Mouse (Mus musculus) retina, embryonic 14.5 days (tissue): ENCODE data around the gene Pcdh15.

ENCODE experiments used
- DNase-seq: peaks from one replicate; pipeline ENCODE4 v3.0.0-alpha.2; 2015; ENCODE audit warnings: low spot score

Gene Pcdh15

GRCm38 (mm10) chr10:73098966-73099845, at the start of gene Pcdh15:
Pcdh15 (plus strand) TSS chr10:73099342.
- peak; percentile 45 for DNase-seq

DNA sequence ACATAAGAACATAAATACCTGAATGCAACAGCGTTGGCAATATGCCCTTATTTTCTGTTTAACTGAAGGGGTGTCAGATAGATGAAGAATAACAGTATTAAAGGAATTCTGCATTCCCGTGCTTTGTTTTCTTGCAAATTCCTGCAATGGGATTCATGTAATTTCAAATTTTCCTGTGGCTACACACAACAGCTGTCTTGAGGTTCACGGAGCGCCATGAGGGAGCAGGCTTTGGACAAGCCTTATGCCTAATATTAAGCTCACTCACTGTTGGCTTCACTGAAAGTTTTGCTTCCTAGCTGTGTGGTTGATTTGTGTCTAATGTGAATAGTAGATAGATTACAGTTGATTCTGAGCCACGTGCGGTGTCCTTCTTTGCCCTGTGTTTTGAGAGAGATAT, 47.1 kb upstream of the Pcdh15 start:
- no peak for DNase-seq

DNA sequence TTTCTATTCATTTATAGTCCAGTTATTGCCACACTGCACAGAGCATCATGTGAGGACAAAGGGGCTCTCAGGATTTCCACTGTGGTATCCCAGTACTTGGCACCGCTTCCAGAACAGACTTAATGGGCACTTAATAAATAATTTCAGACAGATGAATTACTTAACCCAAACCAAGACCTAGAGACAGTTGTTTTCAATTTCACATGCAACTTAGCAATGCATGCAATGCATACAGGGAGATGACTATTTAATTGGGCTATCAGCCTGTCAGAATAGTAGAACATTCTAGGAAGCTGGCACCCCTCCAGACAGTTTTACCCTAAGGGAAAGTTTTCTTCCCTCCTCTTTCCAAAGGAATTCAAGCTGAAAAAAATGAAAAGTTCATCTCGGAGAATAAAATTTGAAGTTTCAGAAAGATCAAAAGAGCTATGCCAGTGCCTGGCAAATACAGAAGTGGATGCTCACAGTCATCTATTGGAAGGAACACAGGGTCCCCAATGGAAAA, 39.4 kb upstream of the Pcdh15 start:
- DNase-seq = no peak

- no peak for DNase-seq
Measured at GRCm38 (mm10) chr10:73086703-73087102, 12.4 kb upstream of the Pcdh15 start.

DNA sequence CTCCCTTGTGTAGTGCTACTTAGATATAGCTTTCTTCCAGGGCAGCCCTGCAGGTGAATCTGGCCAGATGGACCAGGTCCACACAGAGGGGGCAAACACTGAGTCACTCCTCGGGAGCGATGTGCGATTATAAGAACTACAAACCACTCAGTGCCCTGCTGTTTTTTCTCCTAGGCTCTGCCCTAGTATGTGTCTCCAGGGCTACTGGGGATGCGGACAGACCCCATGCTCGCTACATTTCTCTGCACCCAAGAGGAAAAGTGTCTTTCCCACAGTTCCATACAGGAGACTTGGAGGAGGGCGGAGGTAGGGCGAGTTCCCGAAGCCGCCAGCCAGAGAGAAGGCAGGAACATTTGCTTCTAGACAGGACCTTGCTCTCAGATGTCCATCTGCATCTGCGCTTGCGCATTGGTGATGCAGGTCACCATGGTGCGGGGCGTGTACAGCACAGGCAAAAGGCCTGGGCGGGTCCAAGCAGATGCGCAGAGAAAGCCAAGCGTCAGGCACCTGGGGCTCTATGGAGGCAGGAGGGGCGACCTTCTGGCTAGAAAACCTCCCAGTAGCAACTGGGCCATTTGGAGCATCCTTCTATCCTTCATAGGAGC, 2.5 kb upstream of the Pcdh15 start:
- DNase-seq = peak; percentile 78

DNA sequence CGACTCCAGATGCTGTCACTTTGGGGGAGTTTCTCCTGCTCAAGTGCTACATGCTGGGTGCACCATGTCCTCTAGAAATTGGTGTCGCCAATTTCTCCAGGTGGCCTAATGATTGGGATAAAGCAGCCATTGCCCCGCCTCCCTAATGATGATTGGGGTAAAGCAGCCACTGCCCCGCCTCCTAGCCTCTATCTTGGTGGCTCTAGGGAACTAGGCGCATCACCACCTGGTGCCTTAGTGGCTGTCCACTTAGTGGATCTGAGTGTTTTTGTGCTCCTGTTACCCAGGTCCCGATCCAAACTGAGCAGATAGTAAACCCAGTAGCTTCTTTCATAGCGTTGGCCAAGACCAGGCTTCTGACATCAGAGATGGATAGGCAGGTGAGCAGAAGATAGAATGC, 2.0 kb upstream of the Pcdh15 start:
- peak; percentile 42 for DNase-seq

- DNase-seq = peak; percentile 85
Measured at GRCm38 (mm10) chr10:73097979-73098378, 1.2 kb upstream of the Pcdh15 start.

GRCm38 (mm10) chr10:73099846-73100241, 702 bp downstream of the Pcdh15 start:
- peak; percentile 61 for DNase-seq

GRCm38 (mm10) chr10:73103383-73103994, 4.3 kb downstream of the Pcdh15 start:
- peak; percentile 47 for DNase-seq

GRCm38 (mm10) chr10:73105893-73106292, 6.8 kb downstream of the Pcdh15 start:
- DNase-seq = peak; percentile 64

DNA sequence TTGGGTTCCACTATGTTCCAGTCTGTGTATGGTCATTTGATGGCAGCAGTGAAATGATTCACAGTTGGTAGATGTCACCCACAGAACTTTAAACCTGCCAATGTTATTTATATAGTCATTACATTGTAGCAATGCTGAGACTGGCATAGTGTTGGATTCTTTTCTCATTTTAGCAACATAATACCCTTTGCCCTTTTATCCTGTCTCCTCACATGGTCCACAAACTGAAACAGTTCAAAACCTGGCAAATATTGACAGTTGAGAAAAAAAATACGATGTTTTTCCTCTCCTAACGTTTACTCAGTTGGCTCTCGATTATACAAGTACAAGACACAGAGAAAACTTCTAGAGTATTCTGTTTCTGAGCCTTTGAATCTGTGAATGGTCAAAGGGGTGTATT, 38.8 kb downstream of the Pcdh15 start:
- DNase-seq = no peak

GRCm38 (mm10) chr10:73147543-73147942, 48.4 kb downstream of the Pcdh15 start:
- no peak for DNase-seq

DNA sequence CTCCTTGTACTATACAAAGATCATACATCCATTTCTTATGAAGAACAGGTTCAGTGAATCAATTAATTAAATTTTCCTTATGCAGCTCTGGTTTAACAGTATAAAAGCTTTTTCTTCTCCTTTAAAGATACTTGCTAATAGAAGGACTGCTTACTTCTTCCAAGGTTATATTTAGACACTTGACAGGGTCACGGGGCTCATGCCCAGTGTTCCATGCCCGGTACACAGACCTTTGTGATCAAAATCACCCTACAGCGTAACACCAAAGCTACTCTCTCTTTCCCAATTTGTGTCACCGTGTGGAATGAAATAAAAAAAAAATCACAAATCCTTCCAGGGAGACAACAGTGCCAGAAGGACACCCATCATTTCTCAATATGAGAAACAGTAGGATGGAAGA, 48.8 kb downstream of the Pcdh15 start:
- no peak for DNase-seq

GRCm38 (mm10) chr10:73154544-73154943, 55.4 kb downstream of the Pcdh15 start:
- no peak for DNase-seq

- no peak for DNase-seq
Measured at GRCm38 (mm10) chr10:73161757-73162156, 62.6 kb downstream of the Pcdh15 start.

GRCm38 (mm10) chr10:73216001-73216400, 116.9 kb downstream of the Pcdh15 start:
- no peak for DNase-seq

- no peak for DNase-seq
Measured at GRCm38 (mm10) chr10:73242294-73242693, 143.2 kb downstream of the Pcdh15 start.

DNA sequence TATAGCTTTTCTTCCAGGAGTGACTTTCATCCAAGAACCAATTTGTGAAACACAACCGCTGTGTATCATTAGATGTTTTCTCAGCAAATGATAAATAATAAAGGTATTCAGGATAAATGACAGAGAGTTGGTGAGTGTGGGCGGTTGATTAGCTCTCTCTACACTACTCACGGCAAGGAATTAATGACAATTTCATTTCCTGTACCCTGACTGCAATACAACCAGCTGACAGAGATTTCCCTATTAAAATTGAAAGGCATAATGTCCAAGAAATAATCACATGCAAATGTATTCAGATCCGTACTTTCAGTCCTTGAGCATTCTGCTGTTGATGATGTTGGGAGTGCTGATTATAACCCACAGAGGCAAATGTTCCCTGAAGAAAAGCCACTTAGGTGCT, 181.3 kb downstream of the Pcdh15 start:
- DNase-seq = no peak

GRCm38 (mm10) chr10:73296456-73296855, 197.3 kb downstream of the Pcdh15 start:
- no peak for DNase-seq

DNA sequence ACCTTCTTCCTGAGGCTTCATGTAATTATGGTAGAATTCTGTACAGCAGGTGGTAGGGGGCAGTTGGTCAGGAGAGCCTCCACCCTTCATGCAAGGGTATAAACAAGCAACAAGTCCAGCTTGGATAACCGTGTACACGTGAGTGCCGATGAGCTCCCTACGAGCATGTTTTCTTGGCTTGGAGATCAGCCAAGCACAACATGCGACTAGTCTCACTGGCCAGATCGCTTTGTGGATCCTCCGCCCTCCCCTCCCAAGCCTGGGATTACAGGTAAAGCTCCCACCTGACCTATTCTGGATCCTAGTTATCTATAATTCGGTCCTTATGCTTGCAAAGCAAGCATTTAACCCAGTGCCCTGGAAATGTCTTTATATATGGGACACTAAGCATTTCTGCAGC, 202.8 kb downstream of the Pcdh15 start:
- no peak for DNase-seq

DNA sequence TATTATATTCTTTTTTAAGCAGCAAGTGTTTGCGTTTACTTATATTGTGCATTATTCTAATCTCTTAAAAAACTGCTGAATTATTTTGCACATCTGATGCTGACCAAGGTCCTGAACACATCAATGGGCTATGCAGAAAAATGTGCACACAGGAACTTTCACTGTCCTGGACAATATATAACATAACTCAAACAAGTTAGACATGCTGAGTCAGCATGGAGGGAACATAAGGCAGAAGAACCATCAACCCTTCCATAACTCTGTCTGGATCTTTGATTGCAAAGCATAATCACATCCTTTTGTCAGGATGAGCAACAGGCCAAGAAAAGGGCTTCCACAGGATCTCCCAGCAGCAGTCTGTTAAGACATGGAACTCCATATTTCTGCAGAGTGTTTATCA, 207.5 kb downstream of the Pcdh15 start:
- DNase-seq = no peak

DNA sequence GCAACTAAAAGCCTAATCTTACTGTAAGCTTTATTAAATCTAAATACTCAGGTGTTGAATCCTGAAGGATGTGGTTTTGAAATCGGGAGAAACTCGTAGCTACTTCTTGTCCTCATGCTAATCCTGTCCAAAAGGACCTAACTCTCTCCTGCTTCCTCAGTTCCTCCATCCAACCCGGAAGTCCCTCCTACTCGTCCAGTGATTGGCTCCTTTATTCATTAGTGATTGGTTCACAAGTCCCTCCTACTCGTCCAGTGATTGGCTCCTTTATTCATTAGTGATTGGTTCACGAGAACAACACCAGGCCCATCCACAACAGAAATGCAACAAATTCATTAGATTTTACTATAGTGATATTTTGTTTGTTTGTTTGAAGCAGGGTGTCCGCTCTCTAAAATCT, 227.7 kb downstream of the Pcdh15 start:
- no peak for DNase-seq

GRCm38 (mm10) chr10:73333426-73333825, 234.3 kb downstream of the Pcdh15 start:
- no peak for DNase-seq
